ENCODE assay signal across 9 mouse cellular contexts in the genomic region with DNA sequence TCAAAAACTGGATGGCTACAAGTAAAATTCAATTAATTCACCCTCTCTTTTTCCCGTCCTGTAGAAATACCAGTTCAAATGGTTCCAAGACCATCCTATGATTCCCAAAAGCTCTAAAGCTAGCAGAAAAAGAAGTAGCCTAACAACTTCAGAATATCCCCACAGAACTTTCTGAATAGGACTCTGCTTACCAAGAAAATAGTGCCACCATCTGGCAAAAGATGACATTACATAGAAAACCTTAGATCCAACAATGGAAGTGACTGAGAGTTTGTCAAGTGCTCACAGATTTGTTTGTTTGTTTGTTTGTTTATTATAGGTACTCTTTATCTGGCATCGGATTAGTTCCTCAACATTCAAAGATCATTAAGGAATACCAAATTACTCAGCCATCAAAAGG.
DNase-seq lines count a peak whose midpoint lies in the region; TF ChIP-seq lines count a peak whose summit lies in the region.
"Had no signal": no experiment of that assay in that cellular context is flagged by ENCODE, and none has a peak within 500 bp of the region (broad histone marks: within the 10 kb centered on the region; RNA-seq: fewer than 3 reads in every experiment).

No protein-coding gene starts in this region.

- peak; percentile 47 for TF ChIP-seq CTCF in E14TG2a.4 (conservative IDR thresholded peaks at IDR 0.05; ENCODE audit: low read length)

- peak; percentile 2 for DNase-seq in left cerebral cortex, adult 11 months (ENCODE audit: low spot score)
- DNase-seq in left cerebral cortex, postnatal 25 days (ENCODE audit: low spot score in 2 of 2): no peak
- DNase-seq in WW6 (ENCODE audit: low read depth, low spot score): peak; percentile 3
- peak; percentile 37 for DNase-seq in large intestine, adult 2 months (ENCODE audit: low read depth, low spot score)
- DNase-seq in ovary, postnatal 14 days (ENCODE audit: low spot score): no peak
- no peak for DNase-seq in cerebellum, adult 8-10 months
- DNase-seq in urinary bladder, adult 2 months (ENCODE audit: low spot score): no peak

- no peak overlapping the region for H3K4me3 ChIP-seq in E14TG2a.4 (replicated peaks; ENCODE audit: low read length)
- H3K4me3 ChIP-seq: lung, embryonic 15.5 days had no signal

- intact Hi-C loops in left cerebral cortex, postnatal 25 days (cut with DNase I): no loop called here

- no peaks in the 10 kb centered on the region for H3K36me3 ChIP-seq in E14TG2a.4 (ENCODE audit: insufficient read depth, low read length)
- H3K36me3 ChIP-seq: lung, embryonic 15.5 days had no signal

- 40% methylated on average over 2 of the region's 2 CpGs for WGBS in large intestine, adult 2 months

- no peaks in the 10 kb centered on the region for H3K27me3 ChIP-seq in E14TG2a.4 (ENCODE audit: insufficient read depth, low read length)
- H3K27me3 ChIP-seq: lung, embryonic 15.5 days had no signal

- 0 out of 2 replicates have a peak, but pooled peaks cover 3% of the 10 kb centered on the region for H3K4me1 ChIP-seq in E14TG2a.4 (replicated peaks; ENCODE audit: low read depth, low read length)
- H3K4me1 ChIP-seq: lung, embryonic 15.5 days had no signal

- peaks cover 6% of the 10 kb centered on the region for H3K9me3 ChIP-seq in E14TG2a.4 (ENCODE audit: low read length)
- H3K9me3 ChIP-seq: lung, embryonic 15.5 days had no signal

Comparison
In these comparisons a context has a peak if more than half of its experiments do, and no peak if none do; other contexts are left out.
1. DNase-seq: peak in left cerebral cortex, adult 11 months (single experiment), WW6 (single experiment) and large intestine, adult 2 months (single experiment); none in left cerebral cortex, postnatal 25 days (0 of 2), ovary, postnatal 14 days (single experiment), cerebellum, adult 8-10 months (single experiment) and urinary bladder, adult 2 months (single experiment).